Mouse (Mus musculus): Measurements from ENCODE around the gene Eif4h.

DNA sequence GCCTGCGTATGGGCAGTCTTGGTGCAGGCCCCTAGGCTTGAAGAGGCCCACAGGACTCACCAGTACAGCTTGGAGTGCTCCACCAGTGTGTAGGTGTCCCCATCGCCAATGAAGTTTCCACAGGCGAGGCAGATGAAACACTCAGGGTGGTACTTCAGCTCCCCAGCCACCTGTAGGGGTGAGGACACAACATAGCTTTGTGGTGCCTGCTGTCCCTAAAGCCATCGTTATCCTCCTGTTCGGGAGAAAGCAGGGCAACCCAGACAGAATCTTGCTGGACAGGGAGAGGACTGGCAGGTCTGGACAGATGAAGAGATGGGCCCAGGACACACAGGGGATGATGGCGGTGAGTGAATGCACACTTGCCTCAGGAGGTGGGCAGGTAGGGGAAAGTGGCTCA is 33.3 kb upstream of the Eif4h start:
- TF ChIP-seq CTCF (IDR thresholded peaks at IDR 0.05; ENCODE audit: extremely low read depth, insufficient read depth, insufficient read length, insufficient replicate concordance) = no peak
- no peak for TF ChIP-seq POLR2A (IDR thresholded peaks at IDR 0.05; ENCODE audit: low read depth, low read length)
